Mouse (Mus musculus) brain, embryonic 14.5 days (tissue): ENCODE measurements at regions not wholly inside any gene's neighbourhood (a gene's known extent, or its start where the extent isn't known, plus 50 kb on each side); places are given as distances from the start of the nearest gene placed in this dataset.
A peak's percentile ranks its signal among the peaks of the same experiment; 100 is the strongest.

ENCODE experiments used
- DNase-seq: peaks from one replicate; pipeline ENCODE4 v3.0.0-alpha.2; 2011; ENCODE audit warnings: low read depth
- CTCF ChIP-seq: fragments of 200-500 bp; IDR thresholded peaks from 2 replicates; pipeline ENCODE4 v1.5.1; 2012; ENCODE audit warnings: inconsistent platforms, mild to moderate bottlenecking, moderate library complexity, borderline replicate concordance; ENCODE audit not compliant: insufficient read depth, insufficient read length; ENCODE audit errors: extremely low read depth
- POLR2A ChIP-seq: fragments of 200-500 bp; IDR thresholded peaks from 2 replicates; pipeline ENCODE4 v1.6.1; 2012; ENCODE audit warnings: mild to moderate bottlenecking, inconsistent platforms, borderline replicate concordance; ENCODE audit not compliant: poor library complexity, insufficient read depth, insufficient read length, severe bottlenecking; ENCODE audit errors: extremely low read depth

DNA sequence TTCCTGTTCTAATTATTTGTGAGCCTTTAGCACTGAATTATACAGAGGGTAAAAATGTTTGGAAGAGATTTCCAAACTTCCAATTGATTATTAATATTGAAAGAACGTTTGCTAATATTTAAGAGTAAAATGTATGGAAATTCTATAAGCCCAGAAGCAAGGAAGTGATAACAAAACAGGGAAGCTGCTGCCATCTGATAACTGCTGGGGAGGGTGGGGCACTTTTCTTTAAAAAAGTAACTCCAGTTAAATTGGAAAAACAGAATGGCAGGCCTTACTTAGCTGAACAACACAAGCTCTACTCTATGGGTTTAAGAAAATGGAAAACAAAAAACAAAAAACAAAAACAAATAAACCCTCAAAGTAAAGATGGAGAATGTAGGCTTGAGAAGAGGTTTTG is 1327.7 kb downstream of the Hace1 start:
- DNase-seq: no peak
- no peak for TF ChIP-seq CTCF
- TF ChIP-seq POLR2A: no peak

DNA sequence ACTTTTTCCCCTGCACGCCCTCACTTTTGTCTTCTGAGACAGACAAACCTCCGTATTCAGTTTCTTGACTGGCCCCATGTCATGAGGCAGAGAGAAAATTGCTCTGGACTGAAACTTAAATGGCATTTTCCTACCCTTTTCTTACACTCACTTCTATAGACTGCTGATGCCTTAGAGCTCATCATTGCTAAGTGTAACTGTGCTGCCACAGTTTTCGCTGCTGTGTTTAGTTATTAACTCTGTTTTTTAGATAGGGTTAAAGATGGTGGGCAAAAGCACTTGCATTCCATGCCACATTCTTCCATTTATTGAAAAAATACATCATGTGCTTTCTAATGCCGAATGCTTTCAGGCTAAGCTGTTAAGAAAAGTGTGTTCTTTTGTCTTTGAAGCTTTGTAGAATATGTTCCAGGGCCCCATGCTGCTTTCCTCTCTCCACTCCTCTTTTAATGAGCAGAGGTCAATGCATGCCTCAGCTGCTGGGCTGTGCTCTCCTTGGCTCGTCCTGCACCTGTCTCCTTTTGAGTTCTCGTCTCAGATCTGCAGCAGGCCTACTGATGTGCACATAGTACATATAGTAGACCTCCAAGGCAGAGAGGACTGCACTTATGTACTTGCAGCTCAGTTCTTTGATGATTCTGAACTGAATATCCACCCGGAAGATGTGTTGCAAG is 1345.0 kb downstream of the Hace1 start:
- TF ChIP-seq POLR2A (no peak), CTCF (no peak)
- peak; percentile 84 for DNase-seq

DNA sequence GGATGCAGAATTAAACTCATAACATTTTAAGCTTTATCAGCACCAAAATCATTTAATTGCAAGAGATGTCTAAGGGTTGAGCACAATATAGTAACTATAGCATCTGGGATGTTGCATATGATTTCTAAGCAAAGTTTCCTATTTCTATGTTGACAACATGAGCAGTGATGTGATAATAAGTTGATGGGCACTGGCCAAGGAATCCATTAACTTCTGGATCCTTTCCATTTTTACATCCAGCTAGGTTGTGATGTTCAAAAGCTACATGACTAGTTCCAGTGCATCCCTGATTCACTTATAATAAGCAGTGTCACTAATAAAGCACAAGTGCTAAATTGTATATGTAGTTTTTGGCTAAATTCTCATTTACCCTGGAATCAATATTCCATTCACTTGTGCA is 1356.7 kb downstream of the Hace1 start:
- peak; percentile 37 for DNase-seq
- TF ChIP-seq CTCF: no peak
- no peak for TF ChIP-seq POLR2A

DNA sequence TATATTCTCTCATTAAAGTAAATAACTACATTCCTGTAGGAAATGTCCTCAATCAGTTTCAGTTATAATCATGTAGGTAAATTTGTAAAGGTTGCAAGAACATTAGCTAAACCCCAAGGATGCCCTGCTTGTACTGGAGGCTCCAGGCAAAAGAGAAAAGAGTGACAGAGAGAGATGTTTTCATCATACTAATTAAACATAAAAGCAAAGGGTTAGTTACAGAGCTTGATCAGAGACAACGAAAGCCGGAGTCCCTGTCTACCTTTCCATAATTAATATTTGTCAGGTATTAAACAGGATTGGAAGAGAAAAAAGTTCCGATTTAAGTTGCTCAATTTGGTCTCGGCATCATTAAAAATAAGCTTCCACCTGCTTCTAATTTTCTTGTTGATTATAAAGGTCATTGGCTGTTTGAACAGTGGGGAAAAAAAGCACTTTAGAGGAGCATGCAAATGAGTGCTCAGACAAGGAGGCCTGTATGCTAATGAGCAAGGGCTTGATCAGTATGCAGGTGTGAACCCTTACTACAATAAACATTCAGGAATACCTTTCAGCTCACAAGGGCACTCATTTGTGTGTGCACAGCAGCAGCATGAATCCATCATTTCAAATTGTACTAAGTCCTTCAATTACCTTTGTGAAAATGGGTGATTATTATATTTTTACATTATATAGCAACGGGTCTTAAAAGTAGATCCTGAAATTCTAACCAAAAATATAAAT is 1358.8 kb downstream of the Hace1 start:
- TF ChIP-seq POLR2A (no peak), CTCF (no peak)
- DNase-seq: peak; percentile 75

DNA sequence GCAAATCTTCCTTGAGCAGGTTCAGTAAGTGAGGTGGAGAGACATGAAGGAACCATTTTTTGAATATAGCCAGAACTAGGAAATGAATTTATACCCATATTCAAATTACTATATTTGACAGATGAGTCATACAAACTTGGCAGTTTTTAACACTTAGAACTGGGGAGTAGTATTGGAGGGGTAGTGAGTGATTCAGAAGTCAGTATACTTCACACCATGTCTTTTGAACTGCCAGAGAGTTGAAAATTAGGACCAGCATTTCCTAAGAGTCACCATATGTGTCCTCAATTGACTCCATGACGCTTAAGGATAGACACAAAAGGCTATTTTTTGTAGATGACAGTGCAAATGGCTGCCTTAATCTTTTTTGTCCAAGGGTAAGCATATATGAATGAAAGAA is 1361.7 kb downstream of the Hace1 start:
- DNase-seq: peak; percentile 14
- TF ChIP-seq CTCF (no peak), POLR2A (no peak)

DNA sequence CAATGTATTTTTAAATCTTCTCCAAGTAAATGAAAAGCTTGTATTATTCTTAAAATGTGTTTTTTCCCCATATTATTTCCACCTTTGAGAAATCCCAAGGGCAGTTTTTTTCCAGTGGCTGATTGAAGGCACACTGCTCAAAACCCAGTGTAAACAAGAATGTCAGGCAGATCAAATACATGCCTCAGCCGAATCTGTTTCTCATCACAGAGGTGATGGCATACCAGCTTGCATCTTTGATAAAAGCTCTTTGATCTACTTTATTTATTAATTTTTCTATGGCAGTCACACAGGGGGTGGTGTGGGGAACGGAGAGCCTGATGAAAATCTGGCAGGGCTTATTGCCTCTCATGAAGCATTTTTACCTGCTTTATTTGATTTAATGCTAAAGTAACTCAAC is 1362.2 kb downstream of the Hace1 start:
- no peak for TF ChIP-seq POLR2A
- no peak for TF ChIP-seq CTCF
- DNase-seq: peak; percentile 39

DNA sequence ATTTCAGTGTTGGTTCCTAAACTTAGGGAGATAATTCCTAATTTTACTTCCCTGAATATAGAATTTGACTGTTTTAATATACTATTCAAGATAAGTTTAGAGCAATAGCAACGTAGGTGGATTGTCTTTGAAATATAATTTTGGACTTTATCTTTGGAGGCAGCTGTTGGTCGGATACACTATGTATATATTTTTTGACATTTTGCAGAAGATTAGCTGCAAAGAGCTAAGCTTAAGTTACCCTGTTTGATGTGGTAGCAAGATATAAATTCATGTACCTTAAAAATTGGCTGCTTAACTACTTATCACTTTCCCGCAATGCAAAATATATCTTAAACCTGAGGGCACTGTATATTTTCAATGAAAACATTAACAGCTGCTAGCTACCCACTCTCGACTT is 1375.3 kb downstream of the Hace1 start:
- DNase-seq: no peak
- TF ChIP-seq CTCF (no peak), POLR2A (no peak)

DNA sequence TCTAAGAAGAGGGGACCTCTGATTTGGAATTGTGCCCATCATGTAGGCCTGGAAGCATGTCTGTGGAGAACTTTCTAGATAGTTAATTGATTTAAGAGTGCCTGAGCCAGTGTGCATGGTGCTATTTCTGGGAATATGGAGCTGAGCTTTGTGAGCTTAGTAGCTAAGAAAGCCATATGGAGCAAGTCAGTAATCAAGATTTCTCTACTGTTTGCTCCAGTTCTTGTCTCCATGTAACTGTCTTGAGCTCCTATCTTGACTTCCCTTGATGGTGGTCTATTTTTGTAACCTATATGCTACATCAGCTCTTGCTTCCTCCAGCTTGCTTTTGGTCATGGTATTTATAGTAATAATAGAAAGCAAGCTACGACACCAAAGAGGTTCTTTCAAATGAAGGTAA is 1377.1 kb downstream of the Hace1 start:
- no peak for DNase-seq
- TF ChIP-seq POLR2A: no peak
- no peak for TF ChIP-seq CTCF

DNA sequence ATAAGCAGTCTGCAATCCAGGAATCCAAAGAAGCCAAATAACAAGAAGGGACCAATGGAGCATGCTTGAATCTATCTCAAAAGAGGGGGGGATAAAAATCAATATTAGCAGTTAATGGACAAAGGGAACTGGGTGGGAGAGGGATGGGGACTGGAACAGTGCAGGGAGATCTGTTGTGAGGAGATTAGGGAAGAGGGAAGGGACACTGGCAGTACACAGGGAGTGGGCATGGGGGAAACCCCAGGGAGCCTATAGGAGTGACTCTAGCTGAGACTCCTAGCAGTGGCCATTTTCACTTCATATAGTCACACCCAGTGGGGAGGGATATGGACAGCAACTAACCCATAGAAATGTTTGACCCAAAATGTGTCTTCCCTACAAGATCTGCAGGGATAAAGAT is 1402.8 kb downstream of the Hace1 start:
- no peak for TF ChIP-seq POLR2A
- no peak for TF ChIP-seq CTCF
- no peak for DNase-seq

DNA sequence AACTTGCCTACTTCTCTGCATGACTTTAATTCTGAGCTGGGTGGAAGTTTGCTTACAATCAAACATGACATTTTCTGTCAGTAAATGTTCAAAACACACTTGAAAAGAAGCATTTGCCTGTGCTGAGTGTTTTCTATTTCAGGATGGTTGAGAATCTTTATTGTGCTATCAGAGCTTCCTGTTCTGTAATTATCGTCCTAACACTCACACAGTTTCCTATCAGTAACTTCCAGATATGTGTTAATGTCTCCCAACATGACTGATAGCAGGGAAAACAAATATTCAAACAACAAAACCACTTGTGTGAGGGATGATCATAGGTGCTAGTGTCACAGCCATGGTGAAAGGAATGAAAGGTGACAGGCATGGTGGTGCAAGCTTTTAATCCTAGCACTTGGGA is 1422.1 kb downstream of the Hace1 start:
- DNase-seq: no peak

DNA sequence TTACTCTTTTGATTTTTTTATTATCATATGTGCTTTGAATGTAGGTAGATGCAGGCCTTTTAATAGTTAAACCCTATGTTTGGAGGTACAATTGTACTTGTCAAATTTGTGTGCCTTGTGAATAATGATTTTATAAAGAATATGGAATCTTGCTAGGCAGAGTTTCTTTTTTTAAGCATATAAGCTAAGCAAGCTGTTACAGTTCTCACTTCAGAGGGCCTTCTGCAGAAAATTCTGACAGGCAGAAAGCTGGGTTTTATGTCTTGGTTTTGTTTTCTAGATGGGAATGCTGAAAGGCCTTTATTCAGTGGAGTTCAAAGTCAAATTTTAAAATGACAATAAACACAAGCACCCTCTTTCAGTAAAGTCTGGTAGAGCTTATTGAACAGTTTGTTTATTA is 1451.1 kb downstream of the Hace1 start:
- no peak for DNase-seq
- TF ChIP-seq CTCF (no peak), POLR2A (no peak)

More for the DNA sequence above, 1422.1 kb downstream of the Hace1 start:
- TF ChIP-seq POLR2A (no peak), CTCF (no peak)

DNA sequence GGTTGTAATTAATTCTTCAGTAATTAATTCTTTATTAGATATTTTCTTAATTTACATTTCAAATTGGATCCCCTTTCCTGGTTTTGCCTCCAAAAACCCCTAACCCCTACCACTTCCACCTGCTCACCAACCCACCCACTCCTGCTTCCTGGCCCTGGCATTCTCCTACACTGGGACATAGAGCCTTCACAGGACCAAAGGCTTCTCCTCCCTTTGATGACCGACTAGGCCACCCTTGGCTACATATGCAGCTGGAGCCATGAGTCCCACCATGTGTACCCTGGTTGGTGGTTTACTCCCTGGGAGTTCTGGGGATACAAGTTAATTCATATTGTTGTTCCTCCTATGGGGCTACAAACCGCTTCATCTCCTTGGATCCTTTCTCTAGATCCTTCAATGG is 1477.0 kb downstream of the Hace1 start:
- DNase-seq: no peak
- TF ChIP-seq POLR2A: no peak
- no peak for TF ChIP-seq CTCF
